Mouse (Mus musculus): ENCODE data around the gene Gm26602. TPM values are rescaled to one million over a fixed set of nuclear protein-coding genes. Genes with fewer than 3 reads are reported as not detected.
"Not testable (repeated sequence)": the region's sequence is repeated elsewhere in the genome, so short reads cannot be mapped to it uniquely, and the experiment has no call there.

Gm26602 gene
- polyA plus RNA-seq, 1 experiment from 2014 or later, result 18.3 TPM

DNA sequence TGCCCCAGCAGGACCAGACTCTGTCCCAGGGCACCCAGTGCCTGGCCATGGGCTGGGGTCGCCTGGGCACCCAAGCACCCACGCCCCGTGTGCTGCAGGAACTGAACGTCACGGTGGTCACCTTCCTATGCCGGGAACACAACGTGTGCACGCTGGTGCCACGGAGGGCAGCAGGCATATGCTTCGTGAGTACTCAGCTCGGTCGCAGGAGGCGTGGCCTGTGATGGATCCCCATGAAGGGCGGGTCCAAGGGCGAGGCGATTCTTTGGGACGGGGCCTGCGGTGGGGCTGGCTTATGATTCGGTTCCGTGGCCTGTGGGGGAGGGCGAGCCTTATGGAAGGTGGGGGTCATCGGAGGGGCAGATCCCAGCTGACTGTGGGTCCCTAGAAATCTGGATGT, 28.7 kb upstream of the Gm26602 start:
- Histone ChIP-seq H3K4me2 (ENCODE audit: low read length) (peak overlapping the region; percentile 27), H3K36me3 (ENCODE audit: control insufficient read depth, insufficient read depth, low read length) (no peaks in the 10 kb centered on the region), H3K4me3 (ENCODE audit: low read length) (0 out of 2 replicates have a peak overlapping the region, but pooled peaks have one; percentile 6), H3K27me3 (replicated peaks; ENCODE audit: control insufficient read depth, insufficient read depth, low read length) (peaks cover 4% of the 10 kb centered on the region; the same call in 1 of the 2 replicates), H3K9ac (ENCODE audit: low read depth, low read length) (peak overlapping the region; percentile 43), H3K4me1 (ENCODE audit: control insufficient read depth, insufficient read depth, low read depth, low read length) (peaks cover 5% of the 10 kb centered on the region; the same call in 1 of the 2 replicates), H3K9me3 (ENCODE audit: control insufficient read depth, low read length) (no peaks in the 10 kb centered on the region), H3K27ac (ENCODE audit: low read depth, low read length) (no peak overlapping the region)
- WGBS, result 9% methylated on average over 22 of the region's 22 CpGs
- ATAC-seq, result peak; percentile 22; the same call in 1 of the 2 replicates

DNA sequence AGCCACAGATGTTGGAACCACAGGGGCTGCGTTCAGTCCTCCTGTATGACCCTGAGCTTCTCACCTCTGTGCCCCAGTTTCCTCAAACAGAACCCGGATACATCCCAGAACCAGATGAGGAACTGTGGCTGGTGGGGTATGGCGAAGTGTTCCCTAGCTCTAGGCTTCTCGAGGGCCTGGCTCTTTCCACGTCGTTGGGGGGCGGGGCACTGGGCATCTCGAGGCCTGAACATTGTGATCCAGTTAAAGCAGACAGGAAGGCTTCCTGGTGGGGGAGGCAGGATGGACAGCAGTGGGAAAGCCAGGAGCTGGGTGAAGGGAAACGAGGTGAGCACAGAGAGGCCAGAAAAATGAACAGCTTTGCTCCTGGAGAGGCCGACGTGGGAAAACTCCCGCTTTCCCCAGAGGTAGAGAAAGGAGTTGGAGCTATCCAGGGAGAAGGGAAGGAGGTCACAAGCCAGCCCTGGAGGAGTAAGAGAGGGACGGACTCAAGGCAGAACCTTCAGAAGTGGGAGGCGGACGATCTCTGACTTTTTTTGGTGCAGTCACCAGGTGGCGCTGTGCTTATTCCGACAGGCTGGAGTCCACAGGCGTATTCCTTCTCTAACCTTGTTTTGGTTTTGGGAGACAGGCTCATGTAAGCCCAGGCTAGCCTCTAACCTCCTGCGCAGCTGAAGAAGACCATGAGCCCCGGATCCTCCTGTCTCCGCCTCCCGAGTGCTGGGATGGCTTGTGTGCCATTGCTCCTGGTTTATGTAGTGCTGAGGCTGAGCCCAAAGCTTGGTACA, 27.2 kb upstream of the Gm26602 start:
- Histone ChIP-seq H3K27me3 (replicated peaks; ENCODE audit: control insufficient read depth, insufficient read depth, low read length) (peaks cover 4% of the 10 kb centered on the region; the same call in 1 of the 2 replicates), H3K36me3 (ENCODE audit: control insufficient read depth, insufficient read depth, low read length) (no peaks in the 10 kb centered on the region), H3K9ac (ENCODE audit: low read depth, low read length) (peak overlapping the region; percentile 11; the same call in 1 of the 2 replicates), H3K4me1 (ENCODE audit: control insufficient read depth, insufficient read depth, low read depth, low read length) (peaks cover 5% of the 10 kb centered on the region; the same call in 1 of the 2 replicates), H3K9me3 (ENCODE audit: control insufficient read depth, low read length) (no peaks in the 10 kb centered on the region), H3K4me2 (ENCODE audit: low read length) (peak overlapping the region; percentile 15; the same call in 1 of the 2 replicates), H3K4me3 (ENCODE audit: low read length) (no peak overlapping the region), H3K27ac (ENCODE audit: low read depth, low read length) (no peak overlapping the region)
- peak; percentile 34; the same call in 1 of the 2 replicates for ATAC-seq
- WGBS, result 18% methylated on average over 22 of the region's 22 CpGs

DNA sequence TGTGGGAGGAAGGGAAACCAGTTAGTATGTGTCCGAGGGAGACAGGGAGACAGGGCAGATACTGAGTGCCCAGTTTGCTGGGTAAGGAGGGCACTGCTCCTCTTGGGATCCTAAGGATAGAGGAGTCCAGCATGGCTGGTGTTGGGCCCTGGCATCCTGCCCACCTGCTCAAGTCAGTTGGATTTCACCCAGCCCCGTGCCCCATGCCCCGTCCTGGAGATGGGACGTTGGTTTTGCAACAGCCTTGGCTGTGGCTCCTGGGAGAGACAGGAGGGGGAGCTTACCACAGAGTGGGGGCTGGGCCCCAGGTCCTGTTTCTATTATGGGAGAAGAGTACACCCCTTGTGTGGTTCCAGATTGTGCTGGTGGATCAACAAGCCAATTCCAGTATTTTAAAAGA, 26.2 kb upstream of the Gm26602 start:
- peak; percentile 16; the same call in 1 of the 2 replicates for ATAC-seq
- 72% methylated on average over 4 of the region's 4 CpGs for whole genome bisulfite sequencing
- no peak overlapping the region for H3K4me2 ChIP-seq (ENCODE audit: low read length)

DNA sequence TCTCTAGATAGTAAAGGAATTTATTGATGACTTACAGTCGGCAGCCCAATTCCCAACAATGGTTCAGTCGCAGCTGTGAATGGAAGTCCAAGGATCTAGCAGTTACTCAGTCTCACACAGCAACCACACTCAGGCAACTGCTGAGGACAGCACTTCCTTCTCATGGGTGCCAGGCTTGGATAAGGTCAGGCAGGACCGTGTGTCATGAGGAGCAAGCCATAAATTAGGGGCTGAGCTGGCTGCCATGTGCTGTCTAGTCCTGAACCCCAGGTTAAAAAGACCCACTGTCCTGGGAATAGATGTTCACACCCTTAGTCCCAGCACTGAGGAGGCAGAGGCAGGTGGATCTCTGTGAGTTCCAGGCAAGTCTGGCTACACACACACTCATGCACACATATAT, 25.7 kb upstream of the Gm26602 start:
- not testable (repeated sequence) for H3K9ac ChIP-seq (ENCODE audit: low read depth, low read length); H3K27me3 ChIP-seq (replicated peaks; ENCODE audit: control insufficient read depth, insufficient read depth, low read length); H3K36me3 ChIP-seq (ENCODE audit: control insufficient read depth, insufficient read depth, low read length); H3K27ac ChIP-seq (ENCODE audit: low read depth, low read length); H3K4me2 ChIP-seq (ENCODE audit: low read length); H3K4me3 ChIP-seq (ENCODE audit: low read length); ATAC-seq; H3K9me3 ChIP-seq (ENCODE audit: control insufficient read depth, low read length); H3K4me1 ChIP-seq (ENCODE audit: control insufficient read depth, insufficient read depth, low read depth, low read length)
- whole genome bisulfite sequencing, result 76% methylated on average over 2 of the region's 3 CpGs

More for the DNA sequence above, 26.2 kb upstream of the Gm26602 start:
- Histone ChIP-seq H3K36me3 (ENCODE audit: control insufficient read depth, insufficient read depth, low read length) (no peaks in the 10 kb centered on the region), H3K9me3 (ENCODE audit: control insufficient read depth, low read length) (no peaks in the 10 kb centered on the region), H3K27me3 (replicated peaks; ENCODE audit: control insufficient read depth, insufficient read depth, low read length) (peaks cover 4% of the 10 kb centered on the region; the same call in 1 of the 2 replicates), H3K27ac (ENCODE audit: low read depth, low read length) (no peak overlapping the region), H3K9ac (ENCODE audit: low read depth, low read length) (no peak overlapping the region), H3K4me3 (ENCODE audit: low read length) (no peak overlapping the region), H3K4me1 (ENCODE audit: control insufficient read depth, insufficient read depth, low read depth, low read length) (peaks cover 5% of the 10 kb centered on the region; the same call in 1 of the 2 replicates)

DNA sequence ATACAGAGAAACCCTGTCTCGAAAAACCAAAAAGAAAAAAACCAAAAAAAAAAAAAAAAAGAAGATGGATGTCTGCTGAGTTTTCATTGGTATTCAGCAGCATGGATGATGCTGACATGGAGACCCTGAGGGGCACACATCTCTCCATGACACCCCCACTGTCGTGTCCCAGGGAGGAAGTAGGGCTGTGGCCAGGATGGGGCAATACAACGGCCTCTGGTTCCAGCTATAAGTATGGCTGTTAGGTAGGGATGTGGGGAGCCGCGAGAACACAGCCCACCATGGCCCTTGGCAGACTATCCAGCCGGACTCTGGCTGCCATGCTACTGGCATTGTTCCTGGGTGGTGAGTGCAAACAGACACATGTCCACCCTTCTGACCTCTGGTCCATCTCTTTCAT, 24.6 kb upstream of the Gm26602 start, which contains the start of gene Elane:
Gene Elane, plus strand, starts transcription at position 194 of the 400 bp plus-strand sequence.
- Histone ChIP-seq H3K9ac (ENCODE audit: low read depth, low read length) (no peak within 1 kb of the TSS), H3K36me3 (ENCODE audit: control insufficient read depth, insufficient read depth, low read length) (no peaks in the 10 kb centered on the region), H3K27ac (ENCODE audit: low read depth, low read length) (no peak within 1 kb of the TSS), H3K4me2 (ENCODE audit: low read length) (no peak within 1 kb of the TSS), H3K27me3 (replicated peaks; ENCODE audit: control insufficient read depth, insufficient read depth, low read length) (peaks cover 4% of the 10 kb centered on the region; the same call in 1 of the 2 replicates), H3K9me3 (ENCODE audit: control insufficient read depth, low read length) (no peaks in the 10 kb centered on the region), H3K4me3 (ENCODE audit: low read length) (no peak within 1 kb of the TSS), H3K4me1 (ENCODE audit: control insufficient read depth, insufficient read depth, low read depth, low read length) (peaks cover 5% of the 10 kb centered on the region; the same call in 1 of the 2 replicates)
- no peak for ATAC-seq
- WGBS, result 80% methylated on average over 6 of the region's 6 CpGs

DNA sequence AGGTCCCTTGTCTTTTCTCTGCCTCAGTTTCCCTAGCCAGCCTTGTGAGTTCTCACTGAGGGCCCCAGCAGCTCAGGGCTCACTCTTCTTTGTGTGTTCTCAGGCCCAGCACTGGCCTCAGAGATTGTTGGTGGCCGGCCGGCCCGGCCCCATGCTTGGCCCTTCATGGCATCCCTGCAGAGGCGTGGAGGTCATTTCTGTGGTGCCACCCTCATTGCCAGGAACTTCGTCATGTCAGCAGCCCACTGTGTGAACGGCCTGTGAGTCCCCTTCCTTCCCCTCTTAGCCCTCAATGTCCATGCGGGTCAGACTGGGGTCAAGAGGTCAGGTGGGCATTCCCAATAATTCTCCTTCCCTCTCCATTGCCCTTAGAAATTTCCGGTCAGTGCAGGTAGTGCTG, 24.0 kb upstream of the Gm26602 start:
- Histone ChIP-seq H3K4me2 (ENCODE audit: low read length) (no peak overlapping the region), H3K4me1 (ENCODE audit: control insufficient read depth, insufficient read depth, low read depth, low read length) (peaks cover 5% of the 10 kb centered on the region; the same call in 1 of the 2 replicates), H3K9ac (ENCODE audit: low read depth, low read length) (no peak overlapping the region), H3K4me3 (ENCODE audit: low read length) (no peak overlapping the region), H3K36me3 (ENCODE audit: control insufficient read depth, insufficient read depth, low read length) (no peaks in the 10 kb centered on the region), H3K27ac (ENCODE audit: low read depth, low read length) (no peak overlapping the region), H3K9me3 (ENCODE audit: control insufficient read depth, low read length) (no peaks in the 10 kb centered on the region), H3K27me3 (replicated peaks; ENCODE audit: control insufficient read depth, insufficient read depth, low read length) (no peaks in the 10 kb centered on the region)
- ATAC-seq, result no peak
- 79% methylated on average over 8 of the region's 8 CpGs for WGBS

DNA sequence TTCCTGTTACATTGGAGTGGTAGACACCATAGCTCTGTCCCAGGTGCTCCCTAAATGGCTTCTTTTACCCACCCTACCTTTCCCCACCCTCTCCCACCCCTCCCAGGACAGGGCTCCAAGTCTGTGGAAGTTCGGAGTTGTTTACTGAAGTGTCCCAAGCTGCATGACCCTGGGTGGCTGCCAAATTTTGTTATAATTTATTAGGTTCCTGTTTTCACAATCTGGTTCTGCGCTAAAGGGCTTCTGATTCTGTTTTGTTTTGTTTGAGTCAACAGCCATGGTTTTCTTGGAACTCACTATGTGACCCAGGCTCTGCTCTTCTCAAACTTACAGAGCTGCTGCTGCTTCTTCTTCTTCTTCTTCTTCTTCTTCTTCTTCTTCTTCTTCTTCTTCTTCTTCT, 21.3 kb upstream of the Gm26602 start:
- H3K27ac ChIP-seq (ENCODE audit: low read depth, low read length), result no peak overlapping the region
- H3K4me1 ChIP-seq (ENCODE audit: control insufficient read depth, insufficient read depth, low read depth, low read length), result no peaks in the 10 kb centered on the region; the same call in 1 of the 2 replicates
- no peaks in the 10 kb centered on the region for H3K27me3 ChIP-seq (replicated peaks; ENCODE audit: control insufficient read depth, insufficient read depth, low read length)
- no peaks in the 10 kb centered on the region for H3K9me3 ChIP-seq (ENCODE audit: control insufficient read depth, low read length)
- H3K9ac ChIP-seq (ENCODE audit: low read depth, low read length), result no peak overlapping the region
- 91% methylated on average over 2 of the region's 2 CpGs for whole genome bisulfite sequencing
- no peak overlapping the region for H3K4me3 ChIP-seq (ENCODE audit: low read length)
- H3K36me3 ChIP-seq (ENCODE audit: control insufficient read depth, insufficient read depth, low read length), result 0 out of 2 replicates have a peak, but pooled peaks cover 4% of the 10 kb centered on the region
- H3K4me2 ChIP-seq (ENCODE audit: low read length), result no peak overlapping the region
- ATAC-seq, result no peak

DNA sequence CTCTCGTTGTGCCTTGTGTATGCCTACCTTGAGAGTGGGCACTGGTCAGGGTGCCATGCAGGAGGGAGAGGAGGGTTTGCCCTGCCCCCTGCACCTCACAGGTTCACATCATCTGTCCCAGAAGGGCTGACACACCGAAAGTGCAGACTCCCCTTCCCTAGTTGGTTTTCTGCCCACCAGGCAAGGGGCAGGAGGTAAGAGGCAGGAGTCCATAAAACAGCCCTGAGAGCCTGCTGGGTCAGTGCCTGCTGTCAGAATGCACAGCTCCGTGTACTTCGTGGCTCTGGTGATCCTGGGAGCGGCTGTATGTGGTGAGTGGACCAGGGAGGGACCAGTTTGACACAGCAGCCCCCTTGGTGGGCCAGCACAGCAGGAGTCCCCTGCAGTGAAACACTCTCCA, 20.0 kb upstream of the Gm26602 start, which contains the start of gene Cfd:
Gene Cfd, plus strand, starts transcription at position 184 of the 400 bp plus-strand sequence.
- no peaks in the 10 kb centered on the region for H3K9me3 ChIP-seq (ENCODE audit: control insufficient read depth, low read length)
- no peak for ATAC-seq
- no peak within 1 kb of the TSS for H3K4me3 ChIP-seq (ENCODE audit: low read length)
- peaks cover 8% of the 10 kb centered on the region for H3K36me3 ChIP-seq (ENCODE audit: control insufficient read depth, insufficient read depth, low read length)
- no peak within 1 kb of the TSS for H3K4me2 ChIP-seq (ENCODE audit: low read length)
- H3K27me3 ChIP-seq (replicated peaks; ENCODE audit: control insufficient read depth, insufficient read depth, low read length), result no peaks in the 10 kb centered on the region
- no peak within 1 kb of the TSS for H3K9ac ChIP-seq (ENCODE audit: low read depth, low read length)
- 47% methylated on average over 5 of the region's 5 CpGs for WGBS
- H3K4me1 ChIP-seq (ENCODE audit: control insufficient read depth, insufficient read depth, low read depth, low read length), result no peaks in the 10 kb centered on the region
- H3K27ac ChIP-seq (ENCODE audit: low read depth, low read length), result no peak within 1 kb of the TSS

DNA sequence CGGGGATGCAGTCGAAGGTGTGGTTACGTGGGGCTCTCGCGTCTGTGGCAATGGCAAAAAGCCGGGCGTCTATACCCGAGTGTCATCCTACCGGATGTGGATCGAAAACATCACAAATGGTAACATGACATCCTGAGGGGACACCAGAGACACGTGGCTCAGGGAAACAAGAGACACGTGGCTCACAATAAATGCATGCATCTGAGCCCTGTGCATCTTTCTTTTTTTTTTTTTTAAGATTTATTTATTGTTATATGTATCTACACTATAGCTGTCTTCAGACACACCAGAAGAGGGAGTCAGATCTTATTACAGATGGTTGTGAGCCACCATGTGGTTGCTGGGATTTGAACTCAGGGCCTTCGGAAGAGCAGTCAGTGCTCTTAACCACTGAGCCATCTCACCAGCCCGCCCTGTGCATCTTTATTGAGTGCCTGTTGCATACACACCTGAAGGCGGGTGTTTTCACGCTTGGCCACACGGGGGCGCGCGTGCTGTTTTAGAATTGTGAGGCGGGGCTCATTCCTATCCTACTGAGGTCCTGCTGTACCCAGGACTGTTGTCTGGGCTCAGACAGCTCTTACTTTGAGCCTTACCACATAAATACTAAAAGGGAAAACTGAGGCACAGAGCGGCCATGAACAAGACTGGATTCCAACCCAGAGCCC, 18.1 kb upstream of the Gm26602 start:
- peaks cover 18% of the 10 kb centered on the region for H3K36me3 ChIP-seq (ENCODE audit: control insufficient read depth, insufficient read depth, low read length)
- H3K4me3 ChIP-seq (ENCODE audit: low read length); H3K4me2 ChIP-seq (ENCODE audit: low read length); H3K27ac ChIP-seq (ENCODE audit: low read depth, low read length); H3K9me3 ChIP-seq (ENCODE audit: control insufficient read depth, low read length); H3K27me3 ChIP-seq (replicated peaks; ENCODE audit: control insufficient read depth, insufficient read depth, low read length); H3K9ac ChIP-seq (ENCODE audit: low read depth, low read length); H3K4me1 ChIP-seq (ENCODE audit: control insufficient read depth, insufficient read depth, low read depth, low read length): not testable (repeated sequence)
- WGBS, result 41% methylated on average over 22 of the region's 22 CpGs
- peak; percentile 63 for ATAC-seq

Data from hindbrain, embryonic 16.5 days (tissue).